Mouse (Mus musculus) embryonic fibroblast, embryonic 13.5 days (primary cell): ENCODE results near the gene Adk. TPM values are rescaled to one million over a fixed set of nuclear protein-coding genes. Genes with fewer than 3 reads are reported as not detected.

Source experiments
- H3K27ac ChIP-seq: 2 replicates; pipeline ENCODE4 v1.5.1; 2012; ENCODE audit warnings: low read length, control low read depth, inconsistent platforms; ENCODE audit not compliant: insufficient read depth
- H3K4me1 ChIP-seq: 2 replicates; pipeline ENCODE4 v1.6.1; 2011; ENCODE audit warnings: low read length; ENCODE audit not compliant: control insufficient read depth, insufficient read depth
- H3K4me3 ChIP-seq: 2 replicates; pipeline ENCODE4 v1.5.1; 2011; ENCODE audit warnings: mild to moderate bottlenecking, control low read depth, low read length; ENCODE audit not compliant: insufficient read depth
- CTCF ChIP-seq: IDR thresholded peaks from 2 replicates; pipeline ENCODE4 v1.5.1; 2011; ENCODE audit warnings: mild to moderate bottlenecking, control low read depth, low read length, moderate library complexity, borderline replicate concordance; ENCODE audit not compliant: insufficient read depth
- POLR2A ChIP-seq: IDR thresholded peaks from 2 replicates; pipeline ENCODE4 v1.6.1; 2011; ENCODE audit warnings: low read depth, mild to moderate bottlenecking, control low read depth, low read length, moderate library complexity
- polyA plus RNA-seq: library from polyadenylated mRNA; stranded (reverse); fragments of >200 nt; gene quantifications from 2 replicates; pipeline ENCODE4 v1.2.4, GENCODE M21; 2011; ENCODE audit warnings: low read depth; ENCODE audit not compliant: missing spikeins, insufficient read length

Adk gene
- polyA plus RNA-seq, 1 experiment: 117 TPM

GRCm38 (mm10) chr14:21110492-21110891 is 58.1 kb downstream of the Adk start:
- Histone ChIP-seq H3K4me1 (no peaks in the 10 kb centered on the region), H3K27ac (no peak overlapping the region), H3K4me3 (no peak overlapping the region)
- TF ChIP-seq CTCF: no peak
- TF ChIP-seq POLR2A: no peak

- TF ChIP-seq POLR2A (no peak), CTCF (no peak)
- no peaks in the 10 kb centered on the region for H3K4me1 ChIP-seq
- no peak overlapping the region for H3K4me3 ChIP-seq
- H3K27ac ChIP-seq: no peak overlapping the region
Measured at GRCm38 (mm10) chr14:21111500-21111899, 59.1 kb downstream of the Adk start.

DNA sequence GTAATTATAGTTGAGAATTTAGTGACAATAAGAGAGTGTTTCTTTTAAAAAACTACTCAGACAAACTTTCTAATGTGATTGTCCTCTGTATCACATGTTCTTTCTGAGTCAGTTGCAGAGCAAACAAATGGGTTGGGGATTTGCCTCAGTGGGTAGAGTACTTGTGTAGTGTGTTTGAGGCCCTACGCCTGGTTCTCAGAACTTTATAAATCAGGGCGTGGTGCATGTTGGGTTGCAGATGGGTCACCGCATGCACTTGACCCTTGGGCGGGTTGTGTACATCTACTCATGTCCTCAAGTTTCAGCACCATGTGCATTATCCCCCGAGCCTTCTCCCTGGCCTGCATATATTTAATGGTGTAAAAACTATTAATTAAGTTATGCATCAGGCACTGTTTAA is 59.8 kb downstream of the Adk start:
- TF ChIP-seq CTCF (no peak), POLR2A (no peak)
- H3K4me1 ChIP-seq: no peaks in the 10 kb centered on the region
- no peak overlapping the region for H3K27ac ChIP-seq
- H3K4me3 ChIP-seq: no peak overlapping the region

DNA sequence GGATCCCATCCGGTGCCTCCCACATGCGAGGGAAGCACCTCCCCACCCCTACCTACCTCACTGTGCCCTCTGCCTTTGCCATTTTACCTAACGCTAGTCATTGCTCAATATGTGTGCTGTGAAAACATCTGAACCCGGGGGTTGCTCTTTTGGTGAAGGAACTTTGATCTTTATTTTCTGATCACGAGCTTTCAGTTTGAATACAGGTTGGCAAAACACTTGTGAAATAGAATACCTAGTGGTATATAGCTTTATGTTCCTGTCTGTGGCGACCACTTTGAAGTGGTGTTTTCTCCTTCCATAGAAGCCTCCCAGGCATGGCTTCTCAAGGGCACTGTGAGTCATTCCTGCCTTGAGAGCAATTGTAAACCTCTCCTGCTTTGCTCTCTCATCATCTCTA is 60.4 kb downstream of the Adk start:
- Histone ChIP-seq H3K27ac (no peak overlapping the region), H3K4me1 (no peaks in the 10 kb centered on the region), H3K4me3 (no peak overlapping the region)
- TF ChIP-seq POLR2A (no peak), CTCF (no peak)

- TF ChIP-seq POLR2A (no peak), CTCF (no peak)
- H3K27ac ChIP-seq: no peak overlapping the region
- no peak overlapping the region for H3K4me3 ChIP-seq
- no peaks in the 10 kb centered on the region for H3K4me1 ChIP-seq
Measured at GRCm38 (mm10) chr14:21114339-21114738, 62.0 kb downstream of the Adk start.

- H3K4me3 ChIP-seq: no peak overlapping the region
- H3K27ac ChIP-seq: no peak overlapping the region
- no peak for TF ChIP-seq POLR2A
- TF ChIP-seq CTCF: no peak
- H3K4me1 ChIP-seq: no peaks in the 10 kb centered on the region
Measured at GRCm38 (mm10) chr14:21115318-21115717, 62.9 kb downstream of the Adk start.

GRCm38 (mm10) chr14:21115888-21116460 is 63.6 kb downstream of the Adk start:
- Histone ChIP-seq H3K4me3 (no peak overlapping the region), H3K27ac (no peak overlapping the region), H3K4me1 (no peaks in the 10 kb centered on the region)
- TF ChIP-seq POLR2A (no peak), CTCF (no peak)

GRCm38 (mm10) chr14:21118095-21118494 is 65.7 kb downstream of the Adk start:
- Histone ChIP-seq H3K27ac (no peak overlapping the region), H3K4me3 (no peak overlapping the region), H3K4me1 (no peaks in the 10 kb centered on the region)
- TF ChIP-seq POLR2A (no peak), CTCF (no peak)

GRCm38 (mm10) chr14:21119653-21120313 is 67.4 kb downstream of the Adk start:
- no peak overlapping the region for H3K27ac ChIP-seq
- H3K4me3 ChIP-seq: no peak overlapping the region
- H3K4me1 ChIP-seq: no peaks in the 10 kb centered on the region
- TF ChIP-seq POLR2A (no peak), CTCF (no peak)

DNA sequence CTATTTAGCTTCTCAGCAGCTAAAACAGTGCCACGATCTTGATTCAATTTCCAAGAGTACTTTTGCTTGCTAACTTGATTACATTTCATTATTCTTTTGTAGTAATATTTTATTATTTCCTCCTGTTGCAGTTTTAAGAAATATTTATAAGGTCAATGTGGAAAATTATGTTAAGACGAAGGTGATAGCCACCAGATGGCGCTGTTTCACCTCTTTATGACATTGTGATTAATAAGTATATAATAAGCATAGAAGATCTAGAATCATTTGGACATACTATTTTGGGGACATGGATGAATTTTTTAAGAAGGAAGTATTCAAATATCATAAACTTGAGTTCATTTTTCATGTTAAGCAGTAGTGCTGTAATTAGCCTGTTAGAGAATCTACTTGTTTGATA is 68.1 kb downstream of the Adk start:
- Histone ChIP-seq H3K4me1 (no peaks in the 10 kb centered on the region), H3K27ac (no peak overlapping the region), H3K4me3 (no peak overlapping the region)
- TF ChIP-seq CTCF (no peak), POLR2A (no peak)

- Histone ChIP-seq H3K27ac (no peak overlapping the region), H3K4me1 (no peaks in the 10 kb centered on the region), H3K4me3 (no peak overlapping the region)
- no peak for TF ChIP-seq POLR2A
- TF ChIP-seq CTCF: no peak
Measured at GRCm38 (mm10) chr14:21127215-21127614, 74.8 kb downstream of the Adk start.
